Mouse (Mus musculus) CD4-positive helper T cell, adult 2 months (primary cell): ENCODE data around the gene Dazl.
A peak's percentile ranks its signal among the peaks of the same experiment; 100 is the strongest.
"Not testable (repeated sequence)": the region's sequence is repeated elsewhere in the genome, so short reads cannot be mapped to it uniquely, and the experiment has no call there.

Source experiments
- DNase-seq: peaks from one replicate; pipeline ENCODE4 v3.0.0-alpha.2; 2012; ENCODE audit warnings: low read depth, missing footprints, low spot score

The Dazl gene

DNA sequence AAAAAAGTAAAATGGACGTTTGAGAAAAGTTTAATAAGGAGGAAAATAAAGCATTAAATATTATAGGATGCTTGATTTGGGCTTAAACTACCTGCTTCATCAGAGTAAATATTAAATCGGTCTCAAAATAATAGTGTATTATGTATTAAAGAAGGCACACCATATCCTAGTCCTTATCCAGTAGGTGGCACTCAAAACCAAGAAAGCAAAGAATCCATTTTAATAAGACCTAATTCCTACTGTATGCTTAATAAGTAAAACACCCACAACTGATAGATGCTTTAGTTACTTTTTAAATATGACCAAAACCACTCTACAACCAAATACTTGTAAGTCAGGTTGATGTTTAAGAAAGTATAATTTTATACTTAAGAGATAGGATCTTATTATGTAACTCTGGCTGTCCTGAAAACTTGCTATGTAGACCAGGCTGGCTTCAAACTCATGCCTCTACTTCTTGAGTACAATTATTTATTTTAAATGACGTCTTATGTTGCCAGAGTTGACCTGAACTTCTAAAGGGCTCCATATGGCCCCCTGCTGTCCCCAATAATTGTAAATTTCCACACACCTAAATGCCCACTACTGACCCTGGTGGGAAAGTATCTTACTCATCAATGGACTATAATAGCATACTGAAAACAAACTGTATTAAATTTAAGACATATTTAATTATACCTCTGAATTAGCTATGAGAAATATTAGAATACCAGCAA, 1.8 kb downstream of the Dazl start:
- DNase-seq: peak; percentile 65

DNA sequence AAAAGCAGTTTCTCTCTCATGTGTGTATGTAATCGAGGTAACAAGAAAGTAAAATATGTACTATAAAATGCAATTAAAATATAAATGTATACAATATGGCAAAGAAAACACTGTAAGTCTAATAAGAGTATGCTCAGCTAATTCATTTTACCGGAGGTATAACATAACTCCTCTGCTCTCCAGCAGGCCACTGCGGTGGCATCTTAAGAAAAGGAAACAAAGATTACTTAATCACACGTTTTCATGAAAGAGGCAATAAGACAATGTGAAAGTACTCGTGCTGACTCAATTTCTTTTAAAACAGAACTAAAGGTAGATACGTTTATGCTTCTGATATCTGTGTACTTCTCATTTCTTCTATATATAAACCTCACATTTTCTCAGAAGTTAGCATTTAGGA, 8.6 kb downstream of the Dazl start:
- no peak for DNase-seq

DNA sequence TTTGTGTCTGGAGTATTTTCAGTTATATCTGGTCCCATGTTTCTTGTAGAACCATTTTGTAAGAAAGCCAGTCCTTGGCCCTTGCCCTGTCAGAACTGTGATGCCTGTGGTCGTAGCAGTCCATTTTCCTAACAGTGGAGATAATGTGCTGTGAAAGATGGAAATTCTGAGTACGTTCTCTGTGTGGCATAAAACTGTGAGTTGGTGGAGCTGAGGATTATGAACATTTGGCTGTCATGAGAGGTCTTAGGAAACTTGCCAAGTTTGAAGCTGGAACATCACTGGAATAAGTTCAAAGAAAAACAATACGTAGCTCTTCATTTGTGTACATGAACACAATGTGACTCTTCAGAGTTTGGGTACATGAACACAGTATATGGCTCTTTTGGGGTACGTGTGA, 31.8 kb downstream of the Dazl start:
- DNase-seq: not testable (repeated sequence)

DNA sequence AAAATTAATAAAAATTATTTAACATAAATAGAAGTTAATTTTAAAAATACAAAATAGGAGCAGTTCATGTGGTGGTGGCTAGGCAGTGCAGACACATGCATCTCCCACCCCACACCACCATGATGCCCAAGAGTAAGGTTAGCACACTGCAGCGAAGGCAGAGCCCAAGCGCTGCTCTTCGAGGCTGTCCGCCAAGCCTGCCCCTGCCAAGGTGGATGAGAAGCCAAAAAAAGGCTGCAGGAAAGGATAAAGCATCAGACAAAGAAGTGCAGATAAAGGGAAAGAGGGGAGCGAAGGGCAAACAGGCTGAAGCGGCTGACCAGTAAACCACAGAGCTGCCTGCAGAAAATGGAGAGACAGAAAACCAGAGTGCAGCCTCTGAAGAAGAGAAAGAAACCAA, 32.6 kb downstream of the Dazl start:
- no peak for DNase-seq

DNA sequence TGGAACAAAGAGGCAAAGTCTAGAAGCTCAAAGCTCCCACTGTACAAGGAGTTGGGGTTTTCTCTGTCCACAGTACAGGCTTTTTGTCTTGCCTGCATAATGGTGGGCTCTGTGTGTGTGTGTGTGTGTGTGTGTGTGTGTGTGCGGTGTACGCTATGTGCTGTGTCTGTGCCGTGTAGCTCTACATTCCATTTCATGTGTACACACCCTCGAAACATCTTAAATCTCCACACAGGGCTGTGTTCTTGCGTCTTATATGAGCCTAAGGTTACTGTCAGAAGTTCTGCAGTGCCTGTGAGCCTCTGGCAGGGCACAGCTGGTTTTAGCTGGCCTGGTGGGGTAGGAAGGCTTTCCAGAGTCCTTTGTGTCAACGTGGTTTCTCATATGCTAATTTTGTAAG, 46.8 kb downstream of the Dazl start:
- DNase-seq: no peak

DNA sequence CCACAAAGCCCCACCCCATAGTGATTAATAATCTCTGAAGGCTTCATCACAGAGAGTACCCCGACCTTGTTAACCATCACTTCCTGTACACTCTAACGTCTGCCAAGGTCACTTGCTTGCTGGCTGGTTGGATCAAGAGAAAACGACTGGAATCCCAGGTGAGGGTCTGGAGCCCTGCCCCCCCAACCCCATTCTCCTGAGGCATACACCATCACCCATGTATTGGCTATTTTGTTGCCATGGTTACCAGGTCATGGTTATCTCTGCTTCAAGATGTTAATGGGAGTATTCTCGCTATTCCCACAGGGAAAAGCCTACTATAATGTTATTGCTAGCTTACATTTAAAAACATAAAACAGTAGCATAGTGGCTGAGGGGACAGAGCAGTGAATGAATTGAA, 48.8 kb downstream of the Dazl start:
- no peak for DNase-seq

DNA sequence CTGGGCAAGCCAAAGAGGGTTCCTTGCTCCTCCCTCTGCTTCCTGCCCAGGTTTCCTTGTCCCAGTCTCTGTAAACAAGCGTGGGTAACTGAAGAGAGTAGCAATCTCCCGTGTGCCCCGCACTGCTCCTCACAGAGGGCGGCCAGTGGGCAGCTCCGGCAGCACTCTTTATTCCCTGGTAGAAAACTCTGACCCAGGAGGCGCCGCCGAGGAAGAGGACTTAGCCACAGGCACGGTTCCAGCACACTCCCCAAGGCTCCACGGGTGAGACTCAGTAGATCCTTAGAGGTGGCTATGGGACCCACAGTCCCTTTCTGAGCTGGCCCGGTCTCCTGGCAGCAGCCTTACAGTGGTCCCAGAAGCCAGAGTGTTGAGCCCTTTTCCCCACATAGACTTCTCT, 50.1 kb downstream of the Dazl start:
- DNase-seq: no peak

DNA sequence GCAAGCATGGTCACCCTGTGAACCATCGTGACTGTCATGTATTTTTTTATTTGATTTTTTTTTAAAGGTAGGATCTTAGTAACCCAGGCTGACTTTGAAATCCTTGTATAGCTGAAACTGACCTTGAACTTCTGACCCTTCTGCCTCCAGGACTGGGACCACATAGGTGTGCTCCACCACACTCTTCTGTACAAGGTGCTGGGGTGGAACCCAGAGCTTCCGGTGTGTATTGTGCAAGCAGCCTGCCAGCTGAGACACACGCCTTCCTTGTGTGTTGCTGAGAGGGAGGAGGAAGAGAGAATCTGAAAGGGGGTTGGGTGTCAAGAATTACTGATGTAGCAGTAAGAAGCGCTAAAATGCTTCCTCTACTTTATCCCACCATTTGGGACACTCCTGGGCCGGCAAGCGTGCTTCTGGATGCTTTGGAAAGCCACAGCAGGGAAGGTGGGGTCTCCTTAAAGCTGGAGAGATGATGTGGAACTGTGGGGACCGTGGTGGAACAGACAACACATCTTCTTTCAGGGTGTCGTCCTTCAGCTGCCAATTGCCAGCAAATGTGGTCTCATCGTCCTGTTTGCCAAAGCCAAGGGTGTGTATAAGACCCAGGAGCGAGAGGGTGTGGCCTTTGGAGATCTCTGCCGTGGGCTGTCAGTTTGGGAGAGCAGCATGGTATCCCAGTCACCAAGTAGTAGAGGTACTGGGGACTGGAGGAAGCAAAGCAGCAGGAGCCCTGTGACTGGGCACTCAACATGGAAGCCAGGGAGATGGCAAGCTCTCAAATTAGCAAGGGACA, 55.4 kb downstream of the Dazl start:
- DNase-seq: peak; percentile 10

DNA sequence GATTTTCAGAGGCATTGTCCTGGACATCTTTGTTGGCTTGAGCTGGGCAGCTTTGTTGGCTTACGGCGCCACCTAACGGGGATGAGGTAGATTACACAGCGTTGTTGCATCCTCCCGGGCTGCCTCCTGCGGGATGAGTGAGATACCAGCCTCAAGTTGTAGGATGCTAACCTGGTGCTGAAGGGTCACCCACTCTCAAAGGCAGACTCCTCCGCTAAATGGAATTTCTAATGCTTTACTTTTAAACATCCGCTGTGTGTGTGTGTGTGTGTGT, 56.1 kb downstream of the Dazl start:
- DNase-seq: peak; percentile 67

DNA sequence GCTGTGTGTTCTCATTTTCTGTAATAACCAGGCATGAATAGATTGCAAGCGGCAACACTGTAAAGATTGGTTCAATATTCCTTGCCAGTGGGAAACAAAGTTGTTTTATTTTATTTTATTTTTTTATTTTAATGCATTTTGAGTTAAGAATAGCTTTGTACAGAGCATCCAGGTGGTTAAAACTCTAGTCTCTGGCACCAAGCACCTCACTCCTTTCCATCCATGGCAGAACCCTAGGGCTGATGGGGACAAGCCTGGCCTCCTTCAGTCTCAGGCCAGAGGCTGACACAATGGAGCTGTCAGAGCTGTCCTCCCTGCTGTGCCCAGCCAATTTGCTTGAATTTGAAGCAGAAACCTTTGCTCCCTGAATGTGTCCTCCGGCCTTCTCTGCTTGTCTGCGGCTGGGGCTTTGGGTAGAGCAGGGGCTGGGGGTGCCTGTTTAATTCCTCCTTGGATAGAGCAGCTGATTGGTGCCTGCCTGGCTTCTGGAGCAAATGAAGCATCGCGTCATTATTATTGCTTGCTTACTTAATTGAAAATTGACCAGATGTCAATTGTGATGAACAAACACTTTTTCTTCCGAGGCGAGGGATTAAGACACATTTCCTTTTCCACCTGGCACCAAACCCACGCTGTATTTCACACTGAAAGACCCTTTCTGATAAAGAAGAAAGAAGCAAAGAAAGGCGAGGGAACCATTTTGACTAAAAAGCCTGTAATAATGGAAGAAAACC, 56.6 kb downstream of the Dazl start:
- DNase-seq: no peak

DNA sequence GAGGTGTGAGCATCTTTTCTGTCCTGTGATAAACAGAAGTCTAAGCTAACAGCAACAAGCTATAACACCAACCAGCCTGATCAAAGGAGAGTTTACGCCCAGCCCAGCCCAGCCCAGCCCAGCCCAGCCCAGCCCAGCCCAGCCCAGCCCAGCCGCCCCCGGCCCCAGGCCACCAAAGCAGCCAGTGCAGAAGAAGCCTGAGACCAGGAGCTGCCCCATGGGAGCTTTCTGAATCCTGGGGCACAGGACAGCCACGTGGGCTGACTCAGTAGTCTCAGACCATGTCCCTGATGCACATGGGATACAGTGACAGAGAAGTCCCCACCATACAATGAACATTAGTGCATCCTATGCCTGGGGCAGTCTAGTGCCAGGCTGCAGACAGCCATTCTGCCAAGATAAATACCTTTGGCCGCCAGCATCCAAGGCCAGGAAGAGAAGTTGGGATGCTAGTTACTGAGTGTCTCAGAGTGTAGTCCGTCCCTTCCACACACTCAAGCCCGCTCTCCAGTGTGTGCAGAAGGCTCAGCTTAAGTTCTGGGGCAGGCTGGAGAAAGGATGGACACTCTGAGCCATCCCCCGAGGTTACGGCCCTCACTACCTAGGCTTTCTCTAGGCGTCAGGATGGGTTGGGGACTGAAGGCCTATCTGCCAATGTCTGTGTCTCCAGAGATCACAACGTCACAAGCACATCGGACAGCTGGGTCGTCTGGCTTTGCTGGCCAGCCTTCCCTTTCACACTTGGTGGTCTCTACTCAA, 57.3 kb downstream of the Dazl start:
- no peak for DNase-seq

DNA sequence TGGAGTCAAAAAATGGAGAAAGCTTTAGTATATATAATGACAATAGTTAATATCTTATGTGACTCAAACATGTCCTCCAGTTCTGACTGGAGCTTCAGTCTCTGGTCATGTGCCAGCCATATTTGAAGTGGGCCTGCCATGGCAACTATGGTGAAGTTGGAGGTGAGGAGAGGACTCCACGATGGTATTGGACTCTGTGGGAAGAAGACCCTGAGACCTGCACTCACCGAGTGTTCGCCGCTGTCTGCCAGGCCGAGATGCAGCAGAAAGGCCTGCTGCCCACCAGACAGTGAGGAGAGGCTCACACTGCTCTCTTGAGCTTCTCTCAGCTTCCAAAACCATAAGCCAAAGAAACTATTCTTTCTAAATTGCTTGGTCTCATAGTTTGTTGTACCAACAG, 59.5 kb downstream of the Dazl start:
- DNase-seq: no peak

DNA sequence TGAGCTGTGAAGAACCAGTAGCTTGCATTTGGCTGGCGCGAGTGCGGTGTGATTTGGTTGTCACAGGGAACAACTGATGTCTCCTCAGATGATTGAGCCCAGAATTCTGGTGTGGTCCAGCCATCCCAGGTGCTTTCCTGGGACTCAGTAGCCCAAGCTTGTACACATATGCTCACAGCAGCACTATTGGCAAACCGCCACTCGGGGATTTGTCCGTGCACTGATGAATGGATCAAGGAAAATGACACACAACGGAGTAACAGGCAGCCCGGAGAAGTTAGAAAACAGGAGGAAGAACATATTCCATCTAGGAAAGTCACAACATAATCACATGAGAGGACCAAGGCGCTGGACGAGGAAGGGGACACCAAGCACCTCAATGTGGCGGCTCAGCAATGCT, 60.6 kb downstream of the Dazl start:
- no peak for DNase-seq

DNA sequence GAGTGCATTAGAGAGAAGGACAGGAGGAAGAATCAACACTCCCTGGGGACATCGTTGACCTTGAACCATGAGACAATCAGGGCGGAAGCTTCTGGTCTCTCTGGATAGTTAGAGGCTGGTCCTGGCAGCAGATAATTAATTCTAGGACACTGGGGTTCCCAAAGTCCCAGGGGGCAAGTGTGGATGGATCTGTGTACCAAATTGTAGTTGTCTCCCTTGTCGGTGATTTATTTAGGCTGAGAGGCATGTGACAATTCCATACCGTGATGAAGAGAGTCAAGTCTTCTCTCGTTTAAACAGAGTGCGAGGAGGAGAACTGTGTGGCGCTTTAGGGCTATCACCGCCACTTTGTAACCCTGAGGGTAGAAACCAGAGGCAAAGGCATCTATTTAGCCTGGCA, 62.2 kb downstream of the Dazl start:
- no peak for DNase-seq

DNA sequence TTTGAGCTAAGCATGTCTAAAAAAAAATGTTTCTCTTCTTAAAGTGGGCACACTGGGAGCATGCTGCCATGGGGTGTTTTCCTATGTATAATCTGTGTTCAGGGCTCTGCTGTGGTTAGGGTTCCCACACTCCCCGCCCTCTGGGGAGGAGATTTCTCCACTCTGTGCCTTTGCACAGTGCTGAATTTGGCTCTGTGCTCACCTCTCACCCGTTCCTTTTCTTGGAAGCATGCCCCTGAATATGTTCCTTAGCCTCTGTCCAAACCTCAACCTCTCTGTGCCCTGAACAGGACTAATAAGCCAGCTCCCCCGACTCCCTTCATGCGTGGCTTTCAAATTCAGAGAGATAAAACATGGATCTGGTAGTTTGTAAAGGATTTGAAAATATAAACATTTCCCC, 63.9 kb downstream of the Dazl start:
- no peak for DNase-seq
